Mouse (Mus musculus) C2C12 (cell line): ENCODE measurements around the gene Uso1.

Experiments used
- CEBPB ChIP-seq: IDR thresholded peaks from one replicate; pipeline ENCODE4 v1.6.1; 2011; ENCODE audit warnings: low read depth, mild to moderate bottlenecking, control low read depth, moderate library complexity
- CTCF ChIP-seq: IDR thresholded peaks from one replicate; pipeline ENCODE4 v1.5.1; 2011; ENCODE audit not compliant: control insufficient read depth, insufficient read depth, insufficient read length
- MAX ChIP-seq: IDR thresholded peaks from one replicate; pipeline ENCODE4 v1.6.1; 2011; ENCODE audit warnings: mild to moderate bottlenecking, control low read depth
- MYOD1 ChIP-seq: IDR thresholded peaks from one replicate; pipeline ENCODE4 v1.6.1; 2011; ENCODE audit warnings: low read depth; ENCODE audit not compliant: control insufficient read depth, insufficient read length
- MYOG ChIP-seq: IDR thresholded peaks from one replicate; pipeline ENCODE4 v1.6.1; 2011; ENCODE audit not compliant: control insufficient read depth, insufficient read length; ENCODE audit errors: extremely low read depth
- USF1 ChIP-seq: IDR thresholded peaks from one replicate; pipeline ENCODE4 v1.6.1; 2011; ENCODE audit warnings: low read depth, mild to moderate bottlenecking, control low read depth, moderate library complexity

DNA sequence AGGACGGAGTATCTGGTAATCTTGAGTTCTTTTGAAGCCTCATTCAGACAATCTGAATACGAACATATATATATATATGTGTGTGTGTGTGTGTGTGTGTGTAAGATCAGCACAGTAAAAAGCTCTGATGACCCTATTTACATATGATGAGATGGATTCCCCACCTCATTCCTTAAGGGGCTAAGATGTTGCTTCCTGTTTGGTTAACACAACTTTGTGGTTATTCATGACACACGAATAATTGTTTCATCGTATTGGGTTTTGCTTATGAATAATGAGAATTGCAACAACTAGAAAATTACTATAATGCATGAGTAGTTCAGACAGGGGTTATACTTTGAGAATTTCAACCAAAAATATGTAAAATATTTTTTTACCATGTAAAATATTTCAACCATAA lies 77.6 kb downstream of the Uso1 start, which contains the start of gene U90926:
- no peak for TF ChIP-seq CTCF
- no peak for TF ChIP-seq MAX
- TF ChIP-seq USF1, result no peak
- no peak for TF ChIP-seq MYOD1
- no peak for TF ChIP-seq MYOG
- no peak for TF ChIP-seq CEBPB
